Mouse (Mus musculus) limb, embryonic 10.5 days (tissue): ENCODE results near the gene Trp53rka. TPM values are rescaled to one million over a fixed set of nuclear protein-coding genes. Genes with fewer than 3 reads are reported as not detected.

ENCODE experiments used
- polyA plus RNA-seq: library from polyadenylated mRNA; unstranded; fragments of >200 nt; fragmentation: Nextera tagmentation; extraction: Ambion mirVana; gene quantifications from 2 replicates; pipeline ENCODE4 v1.2.1, GENCODE M21; 2016

Gene Trp53rka
- polyA plus RNA-seq, 1 experiment from 2014 or later = 56.1 TPM

Other genes with a start within 250 kb of the Trp53rka start
- gene Slc35c2, start 205.5 kb downstream of the Trp53rka start, polyA plus RNA-seq = 61.3 and 65.5 TPM in 2 replicates
- 76.9 and 94.2 TPM in 2 replicates for gene Elmo2, start 166.8 kb downstream of the Trp53rka start, polyA plus RNA-seq
- 0.64 and 1.3 TPM in 2 replicates for gene Zfp663, start 124.6 kb downstream of the Trp53rka start, polyA plus RNA-seq
- 18.8 and 20.2 TPM in 2 replicates for gene Zfp334, start 105.1 kb downstream of the Trp53rka start, polyA plus RNA-seq
- gene Ocstamp, start 92.9 kb downstream of the Trp53rka start, polyA plus RNA-seq = 0.10 TPM in 2 replicates
- 0.24 TPM in 1 of 2 replicates, not detected in the other for gene Slc13a3, start 20.1 kb downstream of the Trp53rka start, polyA plus RNA-seq
- 3.0 and 4.6 TPM in 2 replicates for gene Slc2a10, start 10.5 kb upstream of the Trp53rka start, polyA plus RNA-seq
- gene Eya2, start 101.7 kb upstream of the Trp53rka start, polyA plus RNA-seq = 6.9 and 7.7 TPM in 2 replicates